Mouse (Mus musculus): ENCODE measurements at regions not wholly inside any gene's neighbourhood (a gene's known extent, or its start where the extent isn't known, plus 50 kb on each side); places are given as distances from the start of the nearest gene placed in this dataset.

DNA sequence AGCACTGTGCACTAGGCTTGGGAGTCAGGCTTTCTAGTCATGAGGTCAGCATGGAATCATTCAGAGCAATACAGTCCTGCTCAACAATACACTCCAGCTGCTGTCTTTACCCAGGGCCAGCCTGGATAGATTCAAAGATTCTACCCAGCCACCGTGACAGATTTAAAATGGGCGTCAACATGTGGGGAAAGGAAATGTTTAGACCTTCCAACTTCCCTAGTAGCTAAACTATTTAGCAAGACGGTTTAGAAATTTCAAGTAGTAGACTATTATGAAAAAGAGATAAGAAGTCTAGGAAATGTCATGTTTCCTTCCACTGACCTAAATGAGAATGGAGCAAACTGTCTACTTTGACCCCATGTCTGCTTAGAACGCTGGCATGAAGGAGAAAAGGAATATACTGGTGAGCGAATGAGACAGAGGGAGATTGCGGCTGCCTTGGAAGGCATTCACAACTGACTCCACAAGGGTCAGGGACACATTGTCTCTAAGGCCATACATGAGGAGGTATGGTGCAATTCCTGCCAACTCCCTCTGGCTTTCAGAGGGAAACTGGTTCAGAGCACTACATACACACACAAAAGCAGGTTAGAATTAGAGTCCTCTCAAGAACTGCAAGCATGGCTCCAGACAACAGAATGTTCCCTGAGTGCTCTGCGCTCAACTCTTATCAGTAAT, 364.6 kb upstream of the Acvr2a start:
- no peak overlapping the region for H3K4me3 ChIP-seq (replicated peaks)
- no peaks in the 10 kb centered on the region for H3K36me3 ChIP-seq (replicated peaks; ENCODE audit: low read length)
- no peaks in the 10 kb centered on the region for H3K27me3 ChIP-seq (replicated peaks)
- no peaks in the 10 kb centered on the region for H3K4me1 ChIP-seq
- TF ChIP-seq FLI1 (IDR thresholded peaks at IDR 0.05; ENCODE audit: low read length) (no peak), GATA1 (IDR thresholded peaks at IDR 0.05; ENCODE audit: borderline replicate concordance, low read length) (no peak)
- no peaks in the 10 kb centered on the region for H3K9me3 ChIP-seq

- Histone ChIP-seq H3K4me3 (replicated peaks) (peak overlapping the region; percentile 33), H3K4me1 (peaks cover 23% of the 10 kb centered on the region), H3K9me3 (no peaks in the 10 kb centered on the region), H3K36me3 (replicated peaks; ENCODE audit: low read length) (no peaks in the 10 kb centered on the region), H3K27me3 (replicated peaks) (no peaks in the 10 kb centered on the region)
- TF ChIP-seq FLI1 (IDR thresholded peaks at IDR 0.05; ENCODE audit: low read length) = no peak
Measured at GRCm38 (mm10) chr2:48456072-48457040, 357.6 kb upstream of the Acvr2a start.

DNA sequence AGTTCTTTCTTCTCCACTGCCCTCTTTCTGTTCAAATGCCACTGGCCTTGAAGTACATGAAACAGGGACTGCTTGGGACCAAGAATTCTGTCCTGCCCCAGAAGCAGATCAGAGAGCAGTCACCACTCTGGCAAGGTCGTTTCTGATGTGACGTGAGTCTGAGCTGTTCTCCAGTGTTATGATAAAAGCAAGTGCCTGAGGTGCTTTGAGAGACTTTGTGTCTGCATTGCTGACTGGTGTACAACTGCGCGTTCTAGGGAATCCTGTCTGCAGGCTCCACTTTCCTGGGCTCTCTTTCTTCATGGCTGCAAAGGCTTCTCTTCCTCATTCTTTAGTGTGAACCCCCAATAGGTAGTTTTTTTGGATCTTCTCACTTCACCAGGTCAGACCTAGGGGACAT, 356.8 kb upstream of the Acvr2a start:
- Histone ChIP-seq H3K36me3 (replicated peaks; ENCODE audit: low read length) (no peaks in the 10 kb centered on the region), H3K9me3 (no peaks in the 10 kb centered on the region), H3K27me3 (replicated peaks) (no peaks in the 10 kb centered on the region), H3K4me3 (replicated peaks) (no peak overlapping the region), H3K4me1 (peaks cover 23% of the 10 kb centered on the region)
- TF ChIP-seq FLI1 (IDR thresholded peaks at IDR 0.05; ENCODE audit: low read length) (no peak), GATA1 (IDR thresholded peaks at IDR 0.05; ENCODE audit: borderline replicate concordance, low read length) (no peak)

DNA sequence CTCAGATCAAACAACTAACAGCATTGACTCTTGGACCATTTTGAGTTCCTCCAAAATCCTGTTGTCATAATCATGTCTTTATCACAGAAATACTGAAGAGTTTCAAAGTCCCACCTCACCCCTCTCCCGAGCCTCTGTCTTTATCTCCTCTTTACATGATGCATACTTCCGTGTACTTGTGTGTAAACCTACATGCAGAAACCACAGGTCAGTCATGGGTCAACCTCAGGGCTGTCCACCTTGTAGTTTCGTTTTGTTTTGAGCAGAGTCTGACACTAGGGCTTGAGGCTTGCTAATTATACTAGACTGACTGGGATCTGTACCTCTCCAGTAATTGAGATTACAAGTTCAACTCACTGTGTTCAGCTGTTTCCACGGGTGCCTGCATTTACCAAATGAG, 348.4 kb upstream of the Acvr2a start:
- no peak overlapping the region for H3K4me3 ChIP-seq (replicated peaks)
- H3K36me3 ChIP-seq (replicated peaks; ENCODE audit: low read length) = no peaks in the 10 kb centered on the region
- no peaks in the 10 kb centered on the region for H3K9me3 ChIP-seq
- H3K4me1 ChIP-seq = no peaks in the 10 kb centered on the region
- TF ChIP-seq FLI1 (IDR thresholded peaks at IDR 0.05; ENCODE audit: low read length) (no peak), GATA1 (IDR thresholded peaks at IDR 0.05; ENCODE audit: borderline replicate concordance, low read length) (no peak)
- H3K27me3 ChIP-seq (replicated peaks) = no peaks in the 10 kb centered on the region

- no peak overlapping the region for H3K4me3 ChIP-seq (replicated peaks)
- no peaks in the 10 kb centered on the region for H3K4me1 ChIP-seq
- TF ChIP-seq GATA1 (IDR thresholded peaks at IDR 0.05; ENCODE audit: borderline replicate concordance, low read length) (no peak), FLI1 (IDR thresholded peaks at IDR 0.05; ENCODE audit: low read length) (no peak)
- H3K9me3 ChIP-seq = no peaks in the 10 kb centered on the region
- no peaks in the 10 kb centered on the region for H3K36me3 ChIP-seq (replicated peaks; ENCODE audit: low read length)
- no peaks in the 10 kb centered on the region for H3K27me3 ChIP-seq (replicated peaks)
Measured at GRCm38 (mm10) chr2:48468895-48469294, 345.0 kb upstream of the Acvr2a start.

- Histone ChIP-seq H3K4me1 (no peaks in the 10 kb centered on the region), H3K4me3 (replicated peaks) (no peak overlapping the region), H3K36me3 (replicated peaks; ENCODE audit: low read length) (no peaks in the 10 kb centered on the region), H3K27me3 (replicated peaks) (no peaks in the 10 kb centered on the region), H3K9me3 (no peaks in the 10 kb centered on the region)
- TF ChIP-seq FLI1 (IDR thresholded peaks at IDR 0.05; ENCODE audit: low read length) (no peak), GATA1 (IDR thresholded peaks at IDR 0.05; ENCODE audit: borderline replicate concordance, low read length) (no peak)
Measured at GRCm38 (mm10) chr2:48469357-48469756, 344.6 kb upstream of the Acvr2a start.

- no peaks in the 10 kb centered on the region for H3K9me3 ChIP-seq
- H3K27me3 ChIP-seq (replicated peaks) = no peaks in the 10 kb centered on the region
- no peak overlapping the region for H3K4me3 ChIP-seq (replicated peaks)
- TF ChIP-seq FLI1 (IDR thresholded peaks at IDR 0.05; ENCODE audit: low read length) (no peak), GATA1 (IDR thresholded peaks at IDR 0.05; ENCODE audit: borderline replicate concordance, low read length) (no peak)
- no peaks in the 10 kb centered on the region for H3K36me3 ChIP-seq (replicated peaks; ENCODE audit: low read length)
- no peaks in the 10 kb centered on the region for H3K4me1 ChIP-seq
Measured at GRCm38 (mm10) chr2:48473102-48473501, 340.8 kb upstream of the Acvr2a start.

- no peaks in the 10 kb centered on the region for H3K27me3 ChIP-seq (replicated peaks)
- no peaks in the 10 kb centered on the region for H3K9me3 ChIP-seq
- no peak overlapping the region for H3K4me3 ChIP-seq (replicated peaks)
- no peak for TF ChIP-seq FLI1 (IDR thresholded peaks at IDR 0.05; ENCODE audit: low read length)
- TF ChIP-seq GATA1 (IDR thresholded peaks at IDR 0.05; ENCODE audit: borderline replicate concordance, low read length) = no peak
- no peaks in the 10 kb centered on the region for H3K4me1 ChIP-seq
- no peaks in the 10 kb centered on the region for H3K36me3 ChIP-seq (replicated peaks; ENCODE audit: low read length)
Measured at GRCm38 (mm10) chr2:48474642-48475041, 339.3 kb upstream of the Acvr2a start.

DNA sequence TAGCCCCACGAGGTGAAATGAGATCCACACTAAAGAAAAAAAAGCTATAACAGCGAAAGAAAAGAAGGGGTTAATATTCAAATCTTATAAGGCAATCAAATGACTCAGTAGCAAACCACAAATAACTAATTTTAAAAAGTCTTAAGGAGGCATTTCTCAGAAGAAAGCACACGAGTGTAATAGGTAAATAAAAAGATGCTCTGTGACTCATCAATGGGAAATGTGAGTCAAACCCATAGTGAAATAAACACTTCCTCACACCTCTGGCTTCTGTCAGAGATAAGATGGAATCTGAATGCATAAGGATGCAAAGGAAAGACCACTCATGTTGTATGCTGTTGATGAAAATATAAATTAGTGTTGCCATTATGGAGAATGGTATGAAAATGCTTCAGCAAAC, 337.1 kb upstream of the Acvr2a start:
- no peaks in the 10 kb centered on the region for H3K36me3 ChIP-seq (replicated peaks; ENCODE audit: low read length)
- H3K9me3 ChIP-seq = peaks cover 4% of the 10 kb centered on the region; the same call in 1 of the 2 replicates
- no peaks in the 10 kb centered on the region for H3K27me3 ChIP-seq (replicated peaks)
- no peak overlapping the region for H3K4me3 ChIP-seq (replicated peaks)
- TF ChIP-seq GATA1 (IDR thresholded peaks at IDR 0.05; ENCODE audit: borderline replicate concordance, low read length) (no peak), FLI1 (IDR thresholded peaks at IDR 0.05; ENCODE audit: low read length) (no peak)
- H3K4me1 ChIP-seq = no peaks in the 10 kb centered on the region

DNA sequence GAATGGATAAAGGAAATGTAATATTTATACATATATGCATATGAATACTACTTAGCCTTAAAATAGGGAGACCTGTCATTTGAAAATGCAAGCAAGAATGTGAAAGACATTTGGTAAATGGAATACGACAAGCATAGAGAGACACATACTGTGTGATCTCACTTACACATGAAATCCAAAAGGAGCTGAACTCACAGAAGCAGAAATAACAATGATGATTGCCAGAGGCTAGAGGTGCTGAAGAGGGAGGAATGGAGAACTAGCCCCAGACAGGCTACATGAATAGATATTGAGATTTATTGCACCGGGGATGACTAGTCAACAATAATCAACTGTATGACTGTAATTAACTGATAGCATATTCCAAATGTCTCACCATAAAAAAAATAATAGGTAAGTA, 336.6 kb upstream of the Acvr2a start:
- peaks cover 4% of the 10 kb centered on the region; the same call in 1 of the 2 replicates for H3K9me3 ChIP-seq
- H3K27me3 ChIP-seq (replicated peaks) = no peaks in the 10 kb centered on the region
- H3K4me3 ChIP-seq (replicated peaks) = no peak overlapping the region
- H3K36me3 ChIP-seq (replicated peaks; ENCODE audit: low read length) = no peaks in the 10 kb centered on the region
- no peaks in the 10 kb centered on the region for H3K4me1 ChIP-seq
- TF ChIP-seq GATA1 (IDR thresholded peaks at IDR 0.05; ENCODE audit: borderline replicate concordance, low read length) (no peak), FLI1 (IDR thresholded peaks at IDR 0.05; ENCODE audit: low read length) (no peak)
